Mouse (Mus musculus) skeletal muscle tissue, adult 2 months (tissue): ENCODE results near the gene Stat1.

ENCODE experiments used
- DNase-seq: peaks from one replicate; pipeline ENCODE4 v3.0.0-alpha.2; 2012; ENCODE audit warnings: low read depth, low spot score

The Stat1 gene

DNA sequence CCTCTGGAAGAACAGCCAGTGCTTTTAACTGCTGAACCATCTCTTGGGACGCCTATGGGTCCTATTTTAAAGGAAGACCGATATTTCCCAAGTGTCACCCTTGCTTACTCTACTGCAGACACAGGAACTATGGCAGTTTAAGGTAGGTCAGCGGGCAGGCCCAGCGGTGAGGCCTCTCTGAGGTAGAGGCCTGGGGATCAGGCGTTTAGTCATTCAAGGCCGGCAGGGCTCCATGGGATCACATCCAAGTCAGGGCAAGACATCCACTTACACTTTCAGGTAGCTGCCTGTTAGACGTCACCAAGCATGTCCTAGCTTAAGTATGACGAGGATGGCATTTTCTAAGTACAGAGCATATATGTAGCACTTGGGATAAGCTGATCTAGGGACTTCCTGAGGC lies 41.9 kb downstream of the Stat1 start:
- no peak for DNase-seq

- no peak for DNase-seq
These were observed 44.6 kb downstream of the Stat1 start for GRCm38 (mm10) chr1:52163707-52164457.

- DNase-seq = peak; percentile 38
These were observed 47.5 kb downstream of the Stat1 start for GRCm38 (mm10) chr1:52166652-52167220.

DNA sequence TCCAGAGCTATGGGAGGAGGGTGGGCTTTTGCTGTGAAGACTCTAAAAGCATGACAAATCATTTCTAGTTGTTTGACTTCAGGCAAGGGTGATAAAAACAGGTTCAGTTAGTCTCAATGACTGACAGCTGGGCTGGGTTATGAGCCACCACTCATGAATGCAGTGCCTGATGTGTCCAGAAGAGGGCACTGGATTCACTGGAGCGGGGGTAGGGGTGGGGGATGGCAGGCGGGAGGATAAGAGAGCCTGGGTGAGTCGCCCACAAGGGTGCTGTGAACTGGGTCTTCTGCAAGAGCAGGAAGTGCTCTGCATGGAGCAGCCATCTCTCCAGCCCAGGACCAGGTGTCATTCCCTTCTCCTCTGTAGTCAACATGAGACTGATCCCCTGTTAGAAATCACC lies 50.8 kb downstream of the Stat1 start:
- no peak for DNase-seq

- no peak for DNase-seq
These were observed 51.5 kb downstream of the Stat1 start for GRCm38 (mm10) chr1:52170747-52171146.

DNA sequence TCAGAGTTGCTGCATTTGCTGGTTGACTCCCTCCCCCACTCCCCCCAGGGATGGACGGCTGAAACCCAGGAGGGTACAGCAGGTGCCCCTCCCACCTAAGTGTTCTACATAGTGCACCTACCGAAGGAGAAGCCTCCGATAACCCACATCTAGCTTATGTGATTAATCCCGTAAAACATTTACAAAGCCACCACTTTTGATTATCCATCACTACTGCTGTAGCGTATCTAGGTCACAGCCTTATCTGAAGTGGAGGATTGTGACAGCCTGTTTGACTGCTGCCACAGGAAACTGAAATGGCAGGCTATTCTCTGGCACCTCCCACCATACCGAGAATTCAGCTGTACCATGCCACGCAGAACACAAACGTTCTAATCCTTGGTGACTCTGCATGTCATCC lies 52.0 kb downstream of the Stat1 start:
- DNase-seq = no peak

DNA sequence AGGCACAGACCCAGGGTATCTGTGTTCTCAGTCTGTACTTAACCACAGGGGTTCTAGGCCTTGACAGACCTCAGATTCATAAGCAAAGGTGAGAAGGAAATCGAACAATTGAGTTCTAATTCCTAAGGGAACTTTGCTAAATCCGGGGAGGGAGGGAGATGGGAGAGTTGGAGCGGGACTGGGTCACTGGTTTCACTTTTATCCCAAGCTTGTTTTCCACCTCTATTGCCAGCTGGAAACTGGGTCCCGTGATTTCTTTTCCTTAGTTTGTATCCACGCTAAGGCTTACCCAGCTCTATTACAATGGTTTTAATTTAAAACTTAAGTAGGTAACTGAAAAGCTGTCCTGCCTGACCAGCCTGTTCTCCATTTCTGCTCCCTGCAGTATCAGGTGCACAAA lies 56.1 kb downstream of the Stat1 start:
- no peak for DNase-seq

GRCm38 (mm10) chr1:52175983-52176382 lies 56.7 kb downstream of the Stat1 start:
- no peak for DNase-seq

DNA sequence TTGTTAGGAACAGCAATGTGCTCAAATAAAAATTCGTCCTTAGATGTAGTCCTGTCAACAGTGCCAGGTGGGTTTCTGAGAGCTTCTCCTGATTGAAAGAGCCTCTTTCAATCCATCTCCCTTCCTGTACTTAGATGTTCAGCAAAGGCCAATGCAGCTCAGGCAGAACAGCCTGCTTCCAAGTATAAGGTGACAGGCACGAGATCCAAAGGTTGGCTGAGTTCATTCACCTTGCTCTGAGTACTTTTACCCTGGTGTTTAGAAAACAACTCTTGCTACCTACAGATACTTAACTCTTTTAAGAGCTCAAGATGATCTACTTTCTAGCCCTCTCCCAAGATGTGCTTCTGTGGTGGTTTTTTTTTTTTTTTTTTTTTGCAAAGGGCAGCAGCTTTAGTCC lies 57.8 kb downstream of the Stat1 start:
- no peak for DNase-seq

- DNase-seq = no peak
These were observed 60.8 kb downstream of the Stat1 start for GRCm38 (mm10) chr1:52179939-52180568.

- peak; percentile 26 for DNase-seq
These were observed 62.8 kb downstream of the Stat1 start for GRCm38 (mm10) chr1:52181994-52182393.

- no peak for DNase-seq
These were observed 63.8 kb downstream of the Stat1 start for GRCm38 (mm10) chr1:52182992-52183391.
